ENCODE assay signal across 8 mouse cellular contexts in genomic region chr6:86488149-86488485, GRCm38 (mm10). TPM values are rescaled to one million over a fixed set of nuclear protein-coding genes. Genes with fewer than 3 reads are reported as not detected.
A peak's percentile ranks its signal among the peaks of the same experiment; 100 is the strongest.
DNase-seq lines count a peak whose midpoint lies in the region; TF ChIP-seq lines count a peak whose summit lies in the region.

No protein-coding gene starts in this region.

- DNase-seq in spleen, adult 2 months (ENCODE audit: low read depth in 1 of 2, low spot score in 2 of 2) = no peak
- no peak for DNase-seq in spleen, adult 12 weeks (ENCODE audit: low spot score)
- DNase-seq in embryonic facial prominence, embryonic 10.5 days (ENCODE audit: low spot score) = peak; percentile 33
- no peak for DNase-seq in heart, embryonic 10.5 days (ENCODE audit: low spot score)
- no peak for DNase-seq in limb, embryonic 10.5 days (ENCODE audit: low spot score)
- DNase-seq in embryo, embryonic 11 days = no peak
- no peak for DNase-seq in ovary, postnatal 14 days (ENCODE audit: low spot score)

- H3K9me3 ChIP-seq in embryonic facial prominence, embryonic 10.5 days = no peaks in the 10 kb centered on the region
- no peaks in the 10 kb centered on the region for H3K9me3 ChIP-seq in heart, embryonic 10.5 days
- H3K9me3 ChIP-seq in limb, embryonic 10.5 days (replicated peaks) = no peaks in the 10 kb centered on the region

- TF ChIP-seq CTCF in spleen, adult 2 months (IDR thresholded peaks at IDR 0.05; ENCODE audit: extremely low read depth, insufficient read depth, insufficient read length, insufficient replicate concordance) = no peak
- no peak for TF ChIP-seq CTCF in olfactory bulb, adult 2 months (IDR thresholded peaks at IDR 0.05; ENCODE audit: insufficient read depth, low read depth, low read length)

- H3K36me3 ChIP-seq in spleen, adult 2 months (ENCODE audit: control insufficient read depth, insufficient read depth, low read length) = no peaks in the 10 kb centered on the region
- H3K36me3 ChIP-seq in embryonic facial prominence, embryonic 10.5 days (replicated peaks) = no peaks in the 10 kb centered on the region
- no peaks in the 10 kb centered on the region for H3K36me3 ChIP-seq in heart, embryonic 10.5 days
- H3K36me3 ChIP-seq in limb, embryonic 10.5 days = no peaks in the 10 kb centered on the region

- 11% methylated on average over 3 of the region's 3 CpGs for WGBS in spleen, adult 2 months
- 55% methylated on average over 3 of the region's 3 CpGs for WGBS in embryonic facial prominence, embryonic 10.5 days
- WGBS in heart, embryonic 10.5 days = 40% methylated on average over 3 of the region's 3 CpGs
- WGBS in limb, embryonic 10.5 days = 65% methylated on average over 3 of the region's 3 CpGs
- 27% methylated on average over 3 of the region's 3 CpGs for WGBS in olfactory bulb, adult 2 months

- no peak for TF ChIP-seq POLR2A in spleen, adult 2 months (IDR thresholded peaks at IDR 0.05; ENCODE audit: low read depth, low read length)
- no peak for TF ChIP-seq POLR2A in olfactory bulb, adult 2 months (IDR thresholded peaks at IDR 0.05; ENCODE audit: insufficient read depth, low read depth, low read length)

- H3K27me3 ChIP-seq in spleen, adult 2 months (ENCODE audit: control insufficient read depth, insufficient read depth, low read length) = no peaks in the 10 kb centered on the region
- no peaks in the 10 kb centered on the region for H3K27me3 ChIP-seq in embryonic facial prominence, embryonic 10.5 days (replicated peaks; ENCODE audit: low read depth, poor library complexity, severe bottlenecking)
- H3K27me3 ChIP-seq in heart, embryonic 10.5 days (ENCODE audit: insufficient read depth, poor library complexity, severe bottlenecking) = no peaks in the 10 kb centered on the region
- H3K27me3 ChIP-seq in limb, embryonic 10.5 days (ENCODE audit: low read depth, poor library complexity, severe bottlenecking) = no peaks in the 10 kb centered on the region

- H3K4me1 ChIP-seq in spleen, adult 2 months (ENCODE audit: control insufficient read depth, insufficient read depth, insufficient read length) = peaks cover 10% of the 10 kb centered on the region; the same call in 1 of the 2 replicates
- peaks cover 20% of the 10 kb centered on the region for H3K4me1 ChIP-seq in embryonic facial prominence, embryonic 10.5 days
- H3K4me1 ChIP-seq in heart, embryonic 10.5 days = peaks cover 28% of the 10 kb centered on the region
- H3K4me1 ChIP-seq in limb, embryonic 10.5 days = peaks cover 15% of the 10 kb centered on the region
- H3K4me1 ChIP-seq in olfactory bulb, adult 2 months (ENCODE audit: control insufficient read depth, insufficient read depth, low read length) = peaks cover 12% of the 10 kb centered on the region

- H3K4me3 ChIP-seq in spleen, adult 2 months (ENCODE audit: extremely low read depth, insufficient read depth, insufficient read length) = no peak overlapping the region
- H3K4me3 ChIP-seq in embryonic facial prominence, embryonic 10.5 days = peak overlapping the region; percentile 44
- H3K4me3 ChIP-seq in heart, embryonic 10.5 days = peak overlapping the region; percentile 38; the same call in 1 of the 2 replicates
- H3K4me3 ChIP-seq in limb, embryonic 10.5 days = peak overlapping the region; percentile 30; the same call in 1 of the 2 replicates
- H3K4me3 ChIP-seq in olfactory bulb, adult 2 months (ENCODE audit: insufficient read depth, low read depth, low read length) = no peak overlapping the region

- H3K27ac ChIP-seq in spleen, adult 2 months (ENCODE audit: insufficient read depth, low read length) = peak overlapping the region; percentile 87
- peak overlapping the region; percentile 98 for H3K27ac ChIP-seq in embryonic facial prominence, embryonic 10.5 days (replicated peaks)
- H3K27ac ChIP-seq in heart, embryonic 10.5 days = peak overlapping the region; percentile 95
- H3K27ac ChIP-seq in limb, embryonic 10.5 days = peak overlapping the region; percentile 96
- peak overlapping the region; percentile 89; the same call in 1 of the 2 replicates for H3K27ac ChIP-seq in olfactory bulb, adult 2 months (ENCODE audit: insufficient read depth, low read depth, low read length)

RNA-seq across cellular contexts. Expression of gene Pcbp1, which starts 38.0 kb away (rescaled TPM):
- 166 and 200 TPM in 2 replicates for polyA plus RNA-seq in spleen, adult 2 months (2012; rRNA removed)
- polyA plus RNA-seq in embryonic facial prominence, embryonic 10.5 days (2016; fragmentation: Nextera tagmentation; extraction: Ambion mirVana) = 560 and 592 TPM in 2 replicates
- 411 and 428 TPM in 2 replicates for polyA plus RNA-seq in heart, embryonic 10.5 days (2016; fragmentation: Nextera tagmentation; extraction: Ambion mirVana)
- 562 and 618 TPM in 2 replicates for polyA plus RNA-seq in limb, embryonic 10.5 days (2016; fragmentation: Nextera tagmentation; extraction: Ambion mirVana)
- polyA plus RNA-seq in olfactory bulb, adult 2 months (2012; ENCODE audit: insufficient read depth, insufficient read length, low replicate concordance, missing spikeins) = not detected in 2 replicates

RNA-seq across cellular contexts. Expression of gene C87436, which starts 49.9 kb away (rescaled TPM):
- 9.5 and 9.7 TPM in 2 replicates for polyA plus RNA-seq in spleen, adult 2 months (2012; rRNA removed)
- 22.6 and 25.1 TPM in 2 replicates for polyA plus RNA-seq in embryonic facial prominence, embryonic 10.5 days (2016; fragmentation: Nextera tagmentation; extraction: Ambion mirVana)
- 16.6 and 18.0 TPM in 2 replicates for polyA plus RNA-seq in heart, embryonic 10.5 days (2016; fragmentation: Nextera tagmentation; extraction: Ambion mirVana)
- 23.9 and 25.2 TPM in 2 replicates for polyA plus RNA-seq in limb, embryonic 10.5 days (2016; fragmentation: Nextera tagmentation; extraction: Ambion mirVana)
- not detected in 2 replicates for polyA plus RNA-seq in olfactory bulb, adult 2 months (2012; ENCODE audit: insufficient read depth, insufficient read length, low replicate concordance, missing spikeins)

Comparison
In these comparisons a context has a peak if more than half of its experiments do, and no peak if none do; other contexts are left out.
1. H3K4me3 ChIP-seq: peak in embryonic facial prominence, embryonic 10.5 days (single experiment), heart, embryonic 10.5 days (single experiment) and limb, embryonic 10.5 days (single experiment); none in spleen, adult 2 months (single experiment) and olfactory bulb, adult 2 months (single experiment).
2. Peak in every context shown above with its lines, with median percentiles within 50 percentile points of each other: H3K27ac ChIP-seq.